Mouse (Mus musculus) liver, embryonic 14.5 days (tissue): ENCODE data around the gene Cebpzos. TPM values are rescaled to one million over a fixed set of nuclear protein-coding genes. Genes with fewer than 3 reads are reported as not detected.

ENCODE experiments used
- ATAC-seq: fragments of 200-750 bp; cut with Nextera tagmentation; 2 replicates; pipeline ENCODE4 v1.8.0; 2017; ENCODE audit warnings: moderate number of reproducible peaks, mild to moderate bottlenecking, moderate library complexity; ENCODE audit not compliant: insufficient read depth
- DNase-seq, 3 experiments: peaks; one replicate each; pipeline ENCODE4 v3.0.0-alpha.2; 2012 to 2013; ENCODE audit warnings: low read depth in 3 of 3, low spot score in 3 of 3
- H3K27ac ChIP-seq: fragments of 300-500 bp; sonication (generic); 2 replicates; pipeline ENCODE4 v1.5.1; 2014; ENCODE audit warnings: moderate library complexity, mild to moderate bottlenecking, control low read depth, inconsistent platforms
- H3K27me3 ChIP-seq: fragments of 300-500 bp; sonication (generic); 2 replicates; pipeline ENCODE4 v1.6.1; 2014; ENCODE audit warnings: mild to moderate bottlenecking, low read length, moderate library complexity; ENCODE audit not compliant: control insufficient read depth, insufficient read depth
- H3K36me3 ChIP-seq: fragments of 300-500 bp; sonication (generic); replicated peaks from 2 replicates; pipeline ENCODE4 v1.6.1; 2014; ENCODE audit warnings: low read depth; ENCODE audit not compliant: control insufficient read depth, insufficient read depth
- H3K4me1 ChIP-seq, 2 experiments: fragments of 200-500 bp in 1 of 2; fragments of 300-500 bp in 1 of 2; sonication (generic) in 1 of 2; replicated peaks; 2 replicates each; pipeline ENCODE4 v1.6.1; 2012 to 2014; ENCODE audit warnings: antibody characterized with exemption in 1 of 2, inconsistent platforms in 1 of 2, low read length in 1 of 2; ENCODE audit not compliant: control insufficient read depth in 2 of 2, insufficient read depth in 2 of 2
- H3K4me2 ChIP-seq: fragments of 300-500 bp; sonication (generic); 2 replicates; pipeline ENCODE4 v1.6.1; 2014; ENCODE audit warnings: low read depth, mild to moderate bottlenecking, control low read depth, moderate library complexity
- H3K4me3 ChIP-seq, 2 experiments: fragments of 200-500 bp in 1 of 2; fragments of 300-500 bp in 1 of 2; sonication (generic) in 1 of 2; 2 replicates each; pipeline ENCODE4 v1.5.1; 2012 to 2014; ENCODE audit warnings: low read depth in 2 of 2, low read length in 2 of 2, mild to moderate bottlenecking in 2 of 2, control low read depth in 1 of 2, inconsistent platforms in 1 of 2, moderate library complexity in 1 of 2; ENCODE audit not compliant: insufficient read depth in 1 of 2
- H3K9ac ChIP-seq: fragments of 300-500 bp; sonication (generic); replicated peaks from 2 replicates; pipeline ENCODE4 v1.6.1; 2014; ENCODE audit warnings: mild to moderate bottlenecking, control low read depth, moderate library complexity
- H3K9me3 ChIP-seq: fragments of 300-500 bp; sonication (generic); 2 replicates; pipeline ENCODE4 v1.6.1; 2016; ENCODE audit warnings: low read length, mixed read lengths; ENCODE audit not compliant: control insufficient read depth
- CTCF ChIP-seq: IDR thresholded peaks from 2 replicates; pipeline ENCODE4 v1.5.1; 2016; ENCODE audit warnings: antibody characterized with exemption, low read depth, control low read depth
- EP300 ChIP-seq: IDR thresholded peaks from 2 replicates; pipeline ENCODE4 v1.6.1; 2016; ENCODE audit warnings: antibody characterized with exemption, low read depth
- WGBS: fragments of 180-500 bp; shearing (Covaris S2); extraction: QIAGEN DNeasy Blood & Tissue Kit; methylation state at CpG from one replicate; pipeline ENCODE4 v1.1.7; 2014; ENCODE audit not compliant: insufficient replicate concordance; 5-methylcytosine and 5-hydroxymethylcytosine counted together
- polyA plus RNA-seq, 2 experiments: library from polyadenylated mRNA; depleted of rRNA in 1 of 2; stranded (reverse) in 1 of 2; unstranded in 1 of 2; fragments of >200 nt; fragmentation: Nextera tagmentation in 1 of 2; extraction: Ambion mirVana in 1 of 2; gene quantifications; 2 replicates each; pipeline versions ENCODE4 v1.2.1 to v1.2.3; 2012 to 2014

Gene Cebpzos
- polyA plus RNA-seq, 2 experiments, result 14.2 to 55.2 TPM

- ATAC-seq (no peak), DNase-seq (no peak)
- Histone ChIP-seq H3K9me3 (no peaks in the 10 kb centered on the region), H3K36me3 (no peaks in the 10 kb centered on the region), H3K4me3 (no peak overlapping the region), H3K4me2 (no peak overlapping the region), H3K4me1 (peaks cover 3 to 11% of the 10 kb centered on the region in 2 experiments; a peak in 3 of 4 replicates), H3K27ac (no peak overlapping the region), H3K9ac (no peak overlapping the region), H3K27me3 (no peaks in the 10 kb centered on the region)
- TF ChIP-seq EP300 (no peak), CTCF (no peak)
- WGBS, result 64% methylated on average over 5 of the region's 5 CpGs
Observed at GRCm38 (mm10) chr17:78885286-78886065, 30.8 kb upstream of the Cebpzos start.

- ATAC-seq (no peak), DNase-seq (no peak)
- 54% methylated on average over 4 of the region's 4 CpGs for WGBS
- no peak overlapping the region for H3K9ac ChIP-seq
- H3K4me1 ChIP-seq, result no peaks in the 10 kb centered on the region
- H3K36me3 ChIP-seq, result no peaks in the 10 kb centered on the region
- H3K4me3 ChIP-seq, result no peak overlapping the region
- H3K4me2 ChIP-seq, result no peak overlapping the region
- no peaks in the 10 kb centered on the region for H3K27me3 ChIP-seq
- H3K9me3 ChIP-seq, result no peaks in the 10 kb centered on the region
- TF ChIP-seq EP300, result no peak
- no peak for TF ChIP-seq CTCF
- no peak overlapping the region for H3K27ac ChIP-seq
Observed at GRCm38 (mm10) chr17:78888554-78888953, 27.7 kb upstream of the Cebpzos start.

GRCm38 (mm10) chr17:78889184-78889583 is 27.1 kb upstream of the Cebpzos start:
- H3K27ac ChIP-seq, result no peak overlapping the region
- no peak for ATAC-seq
- no peaks in the 10 kb centered on the region for H3K27me3 ChIP-seq
- DNase-seq, result no peak
- H3K9ac ChIP-seq, result no peak overlapping the region
- WGBS, result 49% methylated on average over 3 of the region's 3 CpGs
- TF ChIP-seq CTCF (no peak), EP300 (no peak)
- H3K4me2 ChIP-seq, result no peak overlapping the region
- H3K4me3 ChIP-seq, result no peak overlapping the region
- no peaks in the 10 kb centered on the region for H3K4me1 ChIP-seq
- no peaks in the 10 kb centered on the region for H3K9me3 ChIP-seq
- no peaks in the 10 kb centered on the region for H3K36me3 ChIP-seq

GRCm38 (mm10) chr17:78891020-78891419 is 25.3 kb upstream of the Cebpzos start:
- no peaks in the 10 kb centered on the region for H3K36me3 ChIP-seq
- no peak for TF ChIP-seq EP300
- no peak for TF ChIP-seq CTCF
- ATAC-seq (no peak), DNase-seq (no peak)
- H3K4me3 ChIP-seq, result no peak overlapping the region
- H3K27ac ChIP-seq, result no peak overlapping the region
- H3K4me1 ChIP-seq, result no peaks in the 10 kb centered on the region
- no peaks in the 10 kb centered on the region for H3K9me3 ChIP-seq
- H3K9ac ChIP-seq, result no peak overlapping the region
- WGBS, result 51% methylated on average over 9 of the region's 9 CpGs
- no peak overlapping the region for H3K4me2 ChIP-seq
- no peaks in the 10 kb centered on the region for H3K27me3 ChIP-seq

GRCm38 (mm10) chr17:78894991-78895390 is 21.3 kb upstream of the Cebpzos start:
- no peak overlapping the region for H3K4me2 ChIP-seq
- no peaks in the 10 kb centered on the region for H3K27me3 ChIP-seq
- no peak overlapping the region for H3K9ac ChIP-seq
- H3K27ac ChIP-seq, result no peak overlapping the region
- DNase-seq, result no peak
- H3K4me3 ChIP-seq, result no peak overlapping the region
- WGBS, result 66% methylated on average over 7 of the region's 7 CpGs
- no peaks in the 10 kb centered on the region for H3K4me1 ChIP-seq
- TF ChIP-seq CTCF, result no peak
- no peak for TF ChIP-seq EP300
- H3K9me3 ChIP-seq, result no peaks in the 10 kb centered on the region
- no peaks in the 10 kb centered on the region for H3K36me3 ChIP-seq
- ATAC-seq, result no peak
